Mouse (Mus musculus) gastrocnemius, postnatal 14 days (tissue): ENCODE results near the gene Gmppa. TPM values are rescaled to one million over a fixed set of nuclear protein-coding genes. Genes with fewer than 3 reads are reported as not detected.

Source experiments
- DNase-seq: peaks from one replicate; pipeline ENCODE4 v3.0.0; 2021; ENCODE audit warnings: mixed read lengths
- intact Hi-C: fragments of 180-260 bp; cut with DNase I; formaldehyde crosslinking; loops from one replicate; pipeline ENCODE4 v1.15.1; 2025; ENCODE audit warnings: low total_unique reads
- long read RNA-seq, 2 experiments: library from polyadenylated mRNA; stranded (forward); transcript quantifications; one replicate each; pipeline ENCODE4 v2.0.0; 2021
- total RNA-seq, 2 experiments: library from RNA; stranded (reverse); gene quantifications; 2 replicates each; pipeline ENCODE4 v1.2.3; 2021

Gene Gmppa
- 10 to 100 TPM; 34.5 to 38.7 TPM for total RNA-seq
- long read RNA-seq, experiment 1, transcript Gmppa-201 (13 exons, 1,539 nt), result major isoform, 5 of 11 reads
- long read RNA-seq, experiment 1, partial matches to known transcripts, result 2 of 11 reads
- long read RNA-seq, experiment 1, other reads (novel, unspliced or antisense), result 4 of 11 reads
- long read RNA-seq, experiment 2, partial matches to known transcripts, result 1 of 5 reads
- long read RNA-seq, experiment 2, other reads (novel, unspliced or antisense), result 1 of 5 reads

DNA sequence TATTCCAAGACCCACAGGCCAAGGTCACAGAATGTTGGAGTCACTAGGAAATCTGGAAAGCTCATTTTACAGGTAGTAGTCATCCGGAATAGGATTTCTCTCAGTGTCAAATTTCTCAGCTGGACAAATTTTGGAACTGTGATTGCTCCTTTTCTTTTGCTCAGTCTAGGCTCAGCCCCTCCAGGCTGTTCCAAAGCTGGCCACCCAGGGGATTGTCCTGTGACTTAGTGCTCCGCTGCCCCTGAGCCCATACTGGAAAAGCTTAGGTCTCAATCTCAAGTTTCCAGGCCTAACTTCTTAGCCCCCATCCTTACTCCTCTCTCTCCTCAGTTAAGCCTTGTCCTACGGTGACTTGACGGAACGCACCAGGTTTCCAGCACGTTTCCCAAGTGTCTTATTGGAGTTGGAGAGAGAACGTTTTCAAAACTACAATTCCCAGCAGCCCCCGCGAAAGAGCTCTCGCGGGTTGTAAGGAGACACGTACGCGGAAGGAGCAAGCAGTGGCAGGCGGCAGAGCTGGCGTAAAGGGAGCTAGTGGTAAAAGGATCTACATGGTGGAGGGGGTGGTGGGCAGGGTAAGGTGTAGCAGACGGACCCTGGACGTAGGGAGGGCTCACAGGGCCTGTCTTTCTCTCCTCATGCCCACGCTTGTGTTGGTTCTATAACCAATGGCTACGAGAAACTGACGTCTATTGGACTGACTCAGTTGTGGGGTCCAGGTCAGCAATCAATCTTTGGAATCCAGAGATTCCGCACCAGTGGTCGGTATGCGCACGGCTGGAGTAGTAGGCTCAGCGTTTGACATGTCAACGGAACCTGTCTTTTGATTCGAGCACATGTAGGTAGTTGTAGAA is at the start of gene Gmppa:
Gene Gmppa, plus strand, starts transcription at position 456 of the 854 bp plus-strand sequence.
- intact Hi-C loops, result no loop called here
- DNase-seq, result peak; percentile 84

DNA sequence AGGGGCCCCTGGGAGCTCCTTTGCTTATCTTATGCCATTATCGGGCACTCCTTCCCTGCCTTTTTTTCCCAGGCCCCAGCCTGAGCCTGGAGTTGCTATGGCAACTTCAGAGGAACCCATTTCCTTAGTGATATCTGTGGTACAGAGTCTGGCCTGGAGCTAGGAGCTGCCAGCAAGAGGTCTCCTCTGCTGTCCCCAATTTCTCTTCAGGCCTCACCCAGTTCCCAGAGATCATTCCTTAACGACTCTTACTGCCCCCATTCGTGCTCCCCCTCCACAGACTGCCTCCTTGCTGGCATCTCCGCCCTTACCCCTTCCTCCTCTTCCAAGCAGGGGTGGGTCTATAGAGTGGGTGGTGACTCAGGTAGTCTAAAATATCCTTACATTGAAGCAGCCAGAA is 49.6 kb upstream of the Gmppa start:
- no peak for DNase-seq
- intact Hi-C loops, result no loop called here

- peak; percentile 66 for DNase-seq
- intact Hi-C loops, result no loop called here
These were observed 48.2 kb upstream of the Gmppa start for GRCm38 (mm10) chr1:75387469-75387928.

DNA sequence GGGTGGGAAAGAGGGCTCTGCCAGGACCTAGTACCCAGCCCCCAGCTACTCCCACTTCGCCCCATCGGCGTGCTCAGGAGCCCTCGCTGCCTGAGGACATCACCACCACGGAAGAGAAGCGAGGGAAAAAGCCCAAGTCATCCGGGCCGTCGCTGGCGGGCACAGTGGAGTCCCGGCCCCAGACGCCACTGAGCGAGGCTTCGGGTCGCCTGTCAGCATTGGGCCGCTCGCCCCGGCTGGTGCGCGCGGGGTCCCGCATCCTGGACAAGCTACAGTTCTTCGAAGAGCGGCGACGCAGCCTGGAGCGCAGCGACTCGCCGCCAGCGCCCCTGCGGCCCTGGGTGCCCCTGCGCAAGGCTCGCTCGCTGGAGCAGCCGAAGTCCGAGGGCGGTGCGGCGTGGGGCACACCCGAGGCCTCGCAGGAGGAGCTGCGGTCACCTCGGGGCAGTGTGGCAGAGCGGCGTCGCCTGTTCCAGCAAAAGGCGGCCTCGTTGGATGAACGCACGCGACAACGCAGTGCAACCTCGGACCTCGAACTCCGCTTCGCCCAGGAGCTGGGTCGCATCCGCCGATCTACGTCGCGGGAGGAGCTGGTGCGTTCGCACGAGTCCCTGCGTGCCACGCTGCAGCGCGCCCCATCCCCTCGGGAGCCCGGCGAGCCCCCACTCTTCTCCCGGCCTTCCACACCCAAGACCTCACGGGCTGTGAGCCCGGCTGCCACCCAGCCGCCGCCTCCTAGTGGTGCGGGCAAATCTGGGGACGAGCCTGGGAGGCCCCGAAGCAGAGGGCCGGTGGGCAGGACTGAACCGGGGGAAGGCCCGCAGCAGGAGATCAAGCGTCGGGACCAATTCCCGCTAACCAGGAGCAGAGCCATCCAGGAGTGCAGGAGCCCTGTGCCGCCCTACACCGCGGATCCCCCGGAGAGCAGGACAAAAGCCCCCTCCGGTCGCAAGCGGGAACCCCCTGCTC is 47.5 kb upstream of the Gmppa start:
- intact Hi-C loops, result no loop called here
- DNase-seq, result no peak

DNA sequence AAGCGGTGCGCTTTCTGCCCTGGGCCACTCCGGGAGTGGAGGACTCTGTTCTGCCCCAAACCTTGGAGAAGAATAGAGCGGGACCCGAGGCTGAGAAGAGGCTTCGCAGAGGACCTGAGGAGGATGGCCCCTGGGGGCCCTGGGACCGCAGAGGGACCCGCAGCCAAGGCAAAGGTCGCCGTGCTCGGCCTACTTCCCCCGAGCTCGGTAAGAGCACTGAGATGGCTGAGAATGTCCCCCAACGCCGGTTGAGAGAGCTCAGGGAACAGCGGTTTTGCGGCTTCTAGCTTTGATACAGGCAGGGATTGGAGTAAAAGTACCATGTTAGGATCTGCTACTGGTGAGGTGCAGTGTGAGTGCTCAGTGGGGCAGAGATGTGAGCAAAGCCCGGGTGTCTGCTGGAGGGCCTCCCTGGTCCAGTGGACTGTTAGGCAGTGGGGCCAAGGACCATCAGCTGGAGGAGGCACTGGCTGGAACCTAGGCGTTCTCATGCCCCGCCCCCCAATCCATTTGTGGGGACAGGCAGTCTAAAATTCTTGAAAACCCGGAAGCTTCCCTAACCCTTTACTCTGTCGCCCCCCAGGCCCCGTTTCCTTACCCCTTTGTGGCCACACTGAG is 46.7 kb upstream of the Gmppa start:
- DNase-seq, result no peak
- intact Hi-C loops, result no loop called here

DNA sequence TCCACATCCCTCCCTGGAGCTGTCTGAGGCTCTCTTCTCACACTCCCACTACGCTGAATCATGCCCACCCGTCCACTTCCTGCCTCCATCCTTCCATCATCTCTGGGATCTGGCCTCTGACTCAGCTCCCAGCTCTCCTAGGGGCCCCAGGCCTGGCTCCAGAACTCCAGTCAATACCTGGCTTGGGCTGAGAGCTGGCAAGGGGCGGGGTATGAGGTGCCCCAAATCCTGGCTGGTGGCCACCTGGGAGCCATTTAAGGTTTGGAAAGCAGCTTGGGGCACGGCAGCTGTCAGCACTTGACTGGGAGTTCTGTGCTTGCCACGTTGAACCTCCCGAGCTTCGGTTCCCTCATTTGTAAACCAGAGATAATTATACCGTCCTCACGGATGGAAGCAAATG is 42.6 kb upstream of the Gmppa start:
- intact Hi-C loops, result no loop called here

GRCm38 (mm10) chr1:75393846-75394245 is 41.9 kb upstream of the Gmppa start:
- DNase-seq, result no peak
- intact Hi-C loops, result no loop called here

More for the DNA sequence above, 42.6 kb upstream of the Gmppa start:
- peak; percentile 88 for DNase-seq

- DNase-seq, result peak; percentile 83
- intact Hi-C loops, result no loop called here
These were observed 36.8 kb upstream of the Gmppa start for GRCm38 (mm10) chr1:75398761-75399402.

DNA sequence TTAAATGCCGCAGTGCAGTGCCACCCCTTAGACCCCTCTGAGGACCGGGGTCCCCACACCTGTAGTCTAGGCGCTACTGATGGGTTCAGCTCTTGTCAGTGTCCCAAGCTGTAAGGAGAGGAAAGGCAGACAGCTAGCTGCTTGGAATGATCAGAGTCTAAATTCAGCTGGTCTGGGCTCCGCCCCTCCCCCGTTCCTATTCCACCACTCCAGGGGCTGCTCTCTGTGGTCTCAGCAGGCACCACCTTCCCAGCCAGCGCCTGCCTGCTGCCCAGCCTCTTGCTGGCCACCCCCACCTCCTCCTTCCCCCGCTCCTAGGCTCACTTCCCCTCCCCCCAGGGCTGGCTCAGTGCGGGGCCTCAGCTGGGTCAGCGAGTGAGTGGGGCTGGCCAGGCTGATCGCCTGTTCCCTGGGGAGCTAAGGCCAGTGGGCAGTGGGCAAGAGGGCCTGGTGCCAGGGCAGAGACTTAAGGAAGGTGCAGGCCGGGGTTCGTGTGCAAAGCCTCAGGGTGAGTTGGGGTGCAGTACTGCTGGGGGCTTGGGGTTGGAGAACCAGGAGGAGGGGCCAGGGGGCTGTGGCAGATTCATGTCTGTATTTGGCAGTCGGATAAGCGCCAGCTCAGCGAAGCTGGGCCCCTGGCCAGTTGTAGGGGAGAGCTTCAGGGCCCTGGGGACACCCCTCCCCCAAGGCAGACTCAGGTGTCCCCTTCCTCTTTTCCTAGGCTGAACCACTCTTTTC is 35.8 kb upstream of the Gmppa start:
- DNase-seq, result peak; percentile 85
- intact Hi-C loops, result no loop called here

DNA sequence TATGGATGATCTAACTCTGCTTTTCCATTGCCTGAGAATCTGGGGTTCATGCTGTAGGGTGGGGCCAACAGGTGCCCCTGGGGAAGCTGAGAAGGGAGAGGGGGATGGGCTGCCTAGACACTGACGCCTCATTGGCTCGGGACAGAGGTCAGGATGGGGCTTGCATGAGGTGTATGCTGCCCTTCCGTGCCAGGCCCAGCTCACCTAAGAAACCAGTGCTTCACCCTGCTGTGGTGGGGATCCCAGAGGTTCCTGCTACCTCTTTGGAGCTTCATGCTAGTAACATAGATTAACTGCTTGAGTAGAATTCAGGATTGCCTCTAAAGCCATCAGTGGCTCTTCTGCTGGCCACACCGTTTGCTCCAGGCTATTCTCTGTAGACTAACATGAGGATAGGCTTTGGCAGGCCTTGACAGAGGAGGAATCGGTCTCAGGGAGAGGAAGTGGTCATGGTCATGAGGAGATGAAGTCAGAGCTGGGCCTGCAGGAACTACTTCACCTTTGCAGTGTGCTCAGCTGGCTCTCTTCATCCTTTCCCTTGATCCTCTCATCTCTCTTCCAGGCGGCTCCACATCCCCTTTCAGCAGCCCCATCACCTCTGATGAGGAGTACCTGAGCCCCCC is 35.1 kb upstream of the Gmppa start:
- peak; percentile 49 for DNase-seq
- intact Hi-C loops, result no loop called here

DNA sequence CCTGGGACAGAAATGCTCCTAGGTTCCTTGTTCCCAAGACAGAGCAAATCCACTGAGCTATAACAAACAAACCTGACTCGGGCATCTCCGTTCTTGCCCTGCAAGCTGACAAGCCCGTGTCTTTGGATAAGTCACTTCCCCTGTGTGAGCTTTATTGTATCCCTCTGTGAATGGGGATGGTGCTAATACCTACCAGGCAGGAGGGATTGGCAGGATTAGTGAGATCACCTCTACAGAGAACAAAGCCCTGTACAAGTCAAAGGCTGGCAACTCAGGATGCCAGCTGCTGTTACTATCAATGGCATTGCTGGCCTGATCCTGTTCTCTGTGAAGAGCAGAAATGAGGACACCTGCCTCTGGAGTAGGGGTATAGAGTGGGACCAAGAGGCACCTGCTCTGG is 30.2 kb upstream of the Gmppa start:
- no peak for DNase-seq
- intact Hi-C loops, result no loop called here

DNA sequence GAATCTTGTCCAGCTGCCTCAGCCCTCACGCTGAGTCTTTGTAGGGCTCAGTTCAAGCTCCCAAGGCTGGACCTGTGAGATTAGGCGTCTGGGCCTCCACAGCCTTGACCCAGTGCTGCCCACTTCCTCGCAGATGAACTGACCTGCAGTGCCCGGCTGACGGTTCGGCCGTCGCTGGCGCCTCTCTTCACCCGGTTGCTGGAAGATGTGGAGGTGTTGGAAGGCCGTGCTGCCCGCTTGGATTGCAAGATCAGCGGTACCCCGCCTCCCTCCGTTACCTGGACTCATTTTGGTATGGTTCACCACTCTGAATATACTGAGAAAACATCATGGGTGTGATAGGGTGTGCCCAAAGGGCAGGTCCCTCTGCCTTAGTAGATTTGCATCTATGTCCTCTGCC is 29.6 kb upstream of the Gmppa start:
- DNase-seq, result no peak
- intact Hi-C loops, result no loop called here

DNA sequence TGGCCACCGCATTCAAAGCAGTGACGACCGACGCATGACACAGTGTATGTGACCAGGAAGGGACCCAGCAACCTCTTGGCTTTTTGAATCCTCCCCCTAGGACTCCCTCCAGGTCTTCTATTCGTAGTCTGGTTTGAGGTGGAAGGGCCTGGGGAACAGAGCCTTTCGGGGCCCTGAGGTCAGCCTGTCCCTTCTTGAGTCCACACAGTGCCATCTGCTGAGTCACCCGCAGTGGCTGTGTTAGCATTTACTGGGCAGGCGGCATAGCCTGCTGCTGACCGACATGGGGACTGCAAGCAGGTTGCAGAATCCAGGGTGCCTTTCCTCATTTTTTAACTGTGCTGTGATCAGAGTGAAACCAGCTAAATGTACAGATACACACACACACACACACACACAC is 28.7 kb upstream of the Gmppa start:
- no peak for DNase-seq

DNA sequence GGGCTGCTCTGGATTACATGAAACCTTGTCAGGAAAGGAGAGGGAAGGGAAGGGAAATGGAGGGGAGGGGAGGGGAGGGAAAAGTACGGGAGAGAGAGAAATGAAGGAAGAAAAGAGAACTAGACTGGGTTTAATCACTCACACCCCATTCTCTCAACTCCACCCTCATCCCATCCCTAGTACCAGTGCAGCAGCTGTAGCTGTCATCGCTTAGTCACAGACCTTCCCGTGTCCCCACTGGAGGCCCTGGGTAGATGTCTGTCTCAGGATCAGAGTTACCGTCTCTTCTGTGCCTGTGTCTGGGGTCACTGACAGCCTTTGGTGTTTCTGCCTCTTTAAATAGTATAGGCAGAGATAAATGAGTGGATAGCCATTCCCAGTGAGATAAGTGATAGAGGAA is 27.5 kb upstream of the Gmppa start:
- no peak for DNase-seq

More for the DNA sequence above, 28.7 kb upstream of the Gmppa start:
- intact Hi-C loops, result no loop called here

DNA sequence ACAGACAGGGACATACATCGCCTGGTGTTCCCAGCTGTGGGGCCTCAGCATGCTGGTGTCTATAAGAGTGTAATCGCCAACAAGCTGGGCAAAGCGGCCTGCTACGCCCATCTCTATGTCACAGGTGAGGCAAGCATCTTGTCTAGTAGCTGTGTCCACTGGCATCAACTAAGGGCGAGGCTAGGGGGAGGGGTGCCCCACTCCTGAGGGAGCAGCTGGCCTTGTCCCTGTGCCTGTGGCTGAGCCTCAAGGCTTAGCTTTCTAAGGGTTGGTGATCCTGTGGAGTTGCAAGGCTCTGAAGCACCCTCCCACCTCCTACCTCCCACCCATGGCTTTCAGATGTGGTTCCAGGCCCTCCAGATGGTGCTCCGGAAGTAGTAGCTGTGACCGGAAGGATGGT is 25.8 kb upstream of the Gmppa start:
- intact Hi-C loops, result no loop called here

More for the DNA sequence above, 27.5 kb upstream of the Gmppa start:
- intact Hi-C loops, result no loop called here

DNA sequence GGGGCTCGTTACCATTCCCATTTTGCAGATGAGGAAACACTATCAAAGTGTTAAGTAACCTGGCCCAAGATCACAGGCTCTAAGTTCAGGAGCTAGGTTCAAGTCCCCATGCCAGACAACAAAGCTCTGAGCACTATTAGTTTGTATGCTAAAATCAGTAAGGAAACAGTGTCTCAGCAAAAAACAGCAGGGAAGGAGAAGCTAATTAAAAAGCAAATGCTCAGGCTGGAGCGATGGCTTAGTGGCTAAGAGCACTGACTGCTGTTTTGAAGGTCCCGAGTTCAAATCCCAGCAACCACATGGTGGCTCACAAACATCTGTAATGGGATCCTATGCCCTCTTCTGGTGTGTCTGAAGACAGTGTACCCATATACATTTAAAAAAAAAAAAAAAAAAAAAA is 23.5 kb upstream of the Gmppa start:
- intact Hi-C loops, result no loop called here

More for the DNA sequence above, 25.8 kb upstream of the Gmppa start:
- DNase-seq, result no peak

DNA sequence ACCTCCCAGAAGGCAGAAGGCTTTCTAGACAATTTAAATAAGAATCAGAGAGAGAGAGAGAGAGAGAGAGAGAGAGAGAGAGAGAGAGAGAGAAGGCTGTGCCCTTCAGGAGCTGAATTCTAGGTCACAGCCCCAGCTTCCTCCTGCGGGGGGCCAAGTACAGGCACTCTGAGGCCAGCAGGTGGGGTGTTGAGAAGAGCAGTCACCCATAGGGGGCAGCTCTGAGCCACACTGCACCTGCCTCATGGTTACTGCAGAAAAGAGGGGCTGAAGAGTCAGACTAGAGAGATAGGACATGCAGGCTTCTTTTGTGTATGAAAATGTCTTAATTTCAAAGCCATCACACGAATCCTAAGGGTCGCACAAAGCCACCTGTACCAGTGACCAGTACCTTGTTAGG is 22.0 kb upstream of the Gmppa start:
- intact Hi-C loops, result no loop called here

More for the DNA sequence above, 23.5 kb upstream of the Gmppa start:
- DNase-seq, result no peak

GRCm38 (mm10) chr1:75421794-75422193 is 13.9 kb upstream of the Gmppa start:
- intact Hi-C loops, result no loop called here
- no peak for DNase-seq

More for the DNA sequence above, 22.0 kb upstream of the Gmppa start:
- no peak for DNase-seq
